Mouse (Mus musculus): ENCODE results near the gene Slc22a17. TPM values are rescaled to one million over a fixed set of nuclear protein-coding genes. Genes with fewer than 3 reads are reported as not detected.

Gene Slc22a17
- total RNA-seq, 1 experiment, result 5.2 TPM

GRCm38 (mm10) chr14:54870861-54871260, 42.1 kb downstream of the Slc22a17 start, which contains the start of gene Homez:
TSS of gene Homez (minus strand) at chr14:54870961.
- no peak within 1 kb of the TSS for H3K4me3 ChIP-seq (ENCODE audit: insufficient read depth in 1 of 2, low read depth in 1 of 2, low read length in 2 of 2, poor library complexity in 1 of 2, severe bottlenecking in 1 of 2)
- H3K27ac ChIP-seq (ENCODE audit: insufficient read depth, low read depth, low read length, poor library complexity, severe bottlenecking), result no peak within 1 kb of the TSS

GRCm38 (mm10) chr14:54868026-54868425, 44.9 kb downstream of the Slc22a17 start:
- in situ Hi-C loops (cut with MboI; ENCODE audit: low sequenced_read_pairs in 2 of 2, unreplicated experiment in 2 of 2), result no loop called here
- TF ChIP-seq MAFK (IDR thresholded peaks at IDR 0.05; ENCODE audit: insufficient read depth, low read depth, low read length) (no peak), ZNF384 (IDR thresholded peaks at IDR 0.05; ENCODE audit: low read depth, low read length) (no peak), HCFC1 (IDR thresholded peaks at IDR 0.05; ENCODE audit: borderline replicate concordance, insufficient read depth, low read length) (no peak), ZC3H11A (IDR thresholded peaks at IDR 0.05; ENCODE audit: borderline replicate concordance, low read depth, low read length) (no peak), CHD2 (IDR thresholded peaks at IDR 0.05; ENCODE audit: low read depth, low read length) (no peak)
- no peaks in the 10 kb centered on the region for H3K36me3 ChIP-seq (ENCODE audit: control insufficient read depth, insufficient read depth, low read length, poor library complexity, severe bottlenecking)

More at GRCm38 (mm10) chr14:54870861-54871260, 42.1 kb downstream of the Slc22a17 start, which contains the start of gene Homez:
- TF ChIP-seq ZC3H11A (IDR thresholded peaks at IDR 0.05; ENCODE audit: borderline replicate concordance, low read depth, low read length) (no peak), ZNF384 (IDR thresholded peaks at IDR 0.05; ENCODE audit: low read depth, low read length) (no peak), MAFK (IDR thresholded peaks at IDR 0.05; ENCODE audit: insufficient read depth, low read depth, low read length) (no peak)
- in situ Hi-C loops (cut with MboI; ENCODE audit: low sequenced_read_pairs in 2 of 2, unreplicated experiment in 2 of 2), result no loop called here
- no peak for DNase-seq (ENCODE audit: low read depth, low spot score)
- Histone ChIP-seq H3K36me3 (ENCODE audit: control insufficient read depth, insufficient read depth, low read length, poor library complexity, severe bottlenecking) (no peaks in the 10 kb centered on the region), H3K4me1 (ENCODE audit: control insufficient read depth in 2 of 2, insufficient read depth in 2 of 2, low read length in 2 of 2, poor library complexity in 1 of 2) (peaks cover 2 to 3% of the 10 kb centered on the region in 2 experiments; a peak in 2 of 4 replicates), H3K9me3 (ENCODE audit: control insufficient read depth, insufficient read depth, low read depth, low read length) (no peaks in the 10 kb centered on the region), H3K9ac (ENCODE audit: insufficient read depth, low read depth, low read length, poor library complexity, severe bottlenecking) (no peak within 1 kb of the TSS)

GRCm38 (mm10) chr14:54866936-54867335, 46.0 kb downstream of the Slc22a17 start:
- no peak for DNase-seq (ENCODE audit: low read depth, low spot score)
- TF ChIP-seq MAFK (IDR thresholded peaks at IDR 0.05; ENCODE audit: insufficient read depth, low read depth, low read length) (no peak), ZC3H11A (IDR thresholded peaks at IDR 0.05; ENCODE audit: borderline replicate concordance, low read depth, low read length) (0 out of 2 replicates have a peak, but pooled peaks have one; percentile 32)

More at GRCm38 (mm10) chr14:54868026-54868425, 44.9 kb downstream of the Slc22a17 start:
- Histone ChIP-seq H3K9me3 (ENCODE audit: control insufficient read depth, insufficient read depth, low read depth, low read length) (no peaks in the 10 kb centered on the region), H3K4me1 (ENCODE audit: control insufficient read depth in 2 of 2, insufficient read depth in 2 of 2, low read length in 2 of 2, poor library complexity in 1 of 2) (0 out of 4 replicates have a peak, but pooled peaks cover 0 to 2% of the 10 kb centered on the region in 2 experiments), H3K4me3 (ENCODE audit: insufficient read depth in 1 of 2, low read depth in 1 of 2, low read length in 2 of 2, poor library complexity in 1 of 2, severe bottlenecking in 1 of 2) (no peak overlapping the region), H3K9ac (ENCODE audit: insufficient read depth, low read depth, low read length, poor library complexity, severe bottlenecking) (no peak overlapping the region), H3K27ac (ENCODE audit: insufficient read depth, low read depth, low read length, poor library complexity, severe bottlenecking) (no peak overlapping the region)
- DNase-seq (ENCODE audit: low read depth, low spot score), result no peak

GRCm38 (mm10) chr14:54866268-54866667, 46.7 kb downstream of the Slc22a17 start:
- no peak for DNase-seq (ENCODE audit: low read depth, low spot score)
- Histone ChIP-seq H3K9me3 (ENCODE audit: control insufficient read depth, insufficient read depth, low read depth, low read length) (no peaks in the 10 kb centered on the region), H3K9ac (ENCODE audit: insufficient read depth, low read depth, low read length, poor library complexity, severe bottlenecking) (no peak overlapping the region), H3K4me1 (ENCODE audit: control insufficient read depth in 2 of 2, insufficient read depth in 2 of 2, low read length in 2 of 2, poor library complexity in 1 of 2) (0 out of 4 replicates have a peak, but pooled peaks cover 0 to 2% of the 10 kb centered on the region in 2 experiments), H3K36me3 (ENCODE audit: control insufficient read depth, insufficient read depth, low read length, poor library complexity, severe bottlenecking) (no peaks in the 10 kb centered on the region), H3K27ac (ENCODE audit: insufficient read depth, low read depth, low read length, poor library complexity, severe bottlenecking) (no peak overlapping the region), H3K4me3 (ENCODE audit: insufficient read depth in 1 of 2, low read depth in 1 of 2, low read length in 2 of 2, poor library complexity in 1 of 2, severe bottlenecking in 1 of 2) (no peak overlapping the region)
- TF ChIP-seq ZC3H11A (IDR thresholded peaks at IDR 0.05; ENCODE audit: borderline replicate concordance, low read depth, low read length) (no peak), MAFK (IDR thresholded peaks at IDR 0.05; ENCODE audit: insufficient read depth, low read depth, low read length) (no peak), CHD2 (IDR thresholded peaks at IDR 0.05; ENCODE audit: low read depth, low read length) (no peak), ZNF384 (IDR thresholded peaks at IDR 0.05; ENCODE audit: low read depth, low read length) (no peak), HCFC1 (IDR thresholded peaks at IDR 0.05; ENCODE audit: borderline replicate concordance, insufficient read depth, low read length) (no peak)
- in situ Hi-C loops (cut with MboI; ENCODE audit: low sequenced_read_pairs in 2 of 2, unreplicated experiment in 2 of 2), result no loop called here

More at GRCm38 (mm10) chr14:54866936-54867335, 46.0 kb downstream of the Slc22a17 start:
- no peak overlapping the region for H3K9ac ChIP-seq (ENCODE audit: insufficient read depth, low read depth, low read length, poor library complexity, severe bottlenecking)
- in situ Hi-C loops (cut with MboI; ENCODE audit: low sequenced_read_pairs in 2 of 2, unreplicated experiment in 2 of 2), result no loop called here
- H3K4me1 ChIP-seq (ENCODE audit: control insufficient read depth in 2 of 2, insufficient read depth in 2 of 2, low read length in 2 of 2, poor library complexity in 1 of 2), result 0 out of 4 replicates have a peak, but pooled peaks cover 0 to 2% of the 10 kb centered on the region in 2 experiments
- H3K9me3 ChIP-seq (ENCODE audit: control insufficient read depth, insufficient read depth, low read depth, low read length), result no peaks in the 10 kb centered on the region
- no peak overlapping the region; a peak in 1 of 4 replicates for H3K4me3 ChIP-seq (ENCODE audit: insufficient read depth in 1 of 2, low read depth in 1 of 2, low read length in 2 of 2, poor library complexity in 1 of 2, severe bottlenecking in 1 of 2)
- no peaks in the 10 kb centered on the region for H3K36me3 ChIP-seq (ENCODE audit: control insufficient read depth, insufficient read depth, low read length, poor library complexity, severe bottlenecking)
- no peak overlapping the region for H3K27ac ChIP-seq (ENCODE audit: insufficient read depth, low read depth, low read length, poor library complexity, severe bottlenecking)

GRCm38 (mm10) chr14:54865626-54866025, 47.3 kb downstream of the Slc22a17 start:
- Histone ChIP-seq H3K36me3 (ENCODE audit: control insufficient read depth, insufficient read depth, low read length, poor library complexity, severe bottlenecking) (no peaks in the 10 kb centered on the region), H3K27ac (ENCODE audit: insufficient read depth, low read depth, low read length, poor library complexity, severe bottlenecking) (no peak overlapping the region), H3K4me1 (ENCODE audit: control insufficient read depth in 2 of 2, insufficient read depth in 2 of 2, low read length in 2 of 2, poor library complexity in 1 of 2) (0 out of 4 replicates have a peak, but pooled peaks cover 0 to 2% of the 10 kb centered on the region in 2 experiments), H3K9ac (ENCODE audit: insufficient read depth, low read depth, low read length, poor library complexity, severe bottlenecking) (no peak overlapping the region), H3K4me3 (ENCODE audit: insufficient read depth in 1 of 2, low read depth in 1 of 2, low read length in 2 of 2, poor library complexity in 1 of 2, severe bottlenecking in 1 of 2) (no peak overlapping the region), H3K9me3 (ENCODE audit: control insufficient read depth, insufficient read depth, low read depth, low read length) (no peaks in the 10 kb centered on the region)
- no peak for DNase-seq (ENCODE audit: low read depth, low spot score)
- in situ Hi-C loops (cut with MboI; ENCODE audit: low sequenced_read_pairs in 2 of 2, unreplicated experiment in 2 of 2), result no loop called here
- TF ChIP-seq ZC3H11A (IDR thresholded peaks at IDR 0.05; ENCODE audit: borderline replicate concordance, low read depth, low read length) (no peak), HCFC1 (IDR thresholded peaks at IDR 0.05; ENCODE audit: borderline replicate concordance, insufficient read depth, low read length) (no peak), MAFK (IDR thresholded peaks at IDR 0.05; ENCODE audit: insufficient read depth, low read depth, low read length) (no peak), CHD2 (IDR thresholded peaks at IDR 0.05; ENCODE audit: low read depth, low read length) (no peak), ZNF384 (IDR thresholded peaks at IDR 0.05; ENCODE audit: low read depth, low read length) (no peak)

Measured in ES-E14 (cell line).